Comparison of ENCODE assay signal across 12 mouse cellular contexts in the genomic region with DNA sequence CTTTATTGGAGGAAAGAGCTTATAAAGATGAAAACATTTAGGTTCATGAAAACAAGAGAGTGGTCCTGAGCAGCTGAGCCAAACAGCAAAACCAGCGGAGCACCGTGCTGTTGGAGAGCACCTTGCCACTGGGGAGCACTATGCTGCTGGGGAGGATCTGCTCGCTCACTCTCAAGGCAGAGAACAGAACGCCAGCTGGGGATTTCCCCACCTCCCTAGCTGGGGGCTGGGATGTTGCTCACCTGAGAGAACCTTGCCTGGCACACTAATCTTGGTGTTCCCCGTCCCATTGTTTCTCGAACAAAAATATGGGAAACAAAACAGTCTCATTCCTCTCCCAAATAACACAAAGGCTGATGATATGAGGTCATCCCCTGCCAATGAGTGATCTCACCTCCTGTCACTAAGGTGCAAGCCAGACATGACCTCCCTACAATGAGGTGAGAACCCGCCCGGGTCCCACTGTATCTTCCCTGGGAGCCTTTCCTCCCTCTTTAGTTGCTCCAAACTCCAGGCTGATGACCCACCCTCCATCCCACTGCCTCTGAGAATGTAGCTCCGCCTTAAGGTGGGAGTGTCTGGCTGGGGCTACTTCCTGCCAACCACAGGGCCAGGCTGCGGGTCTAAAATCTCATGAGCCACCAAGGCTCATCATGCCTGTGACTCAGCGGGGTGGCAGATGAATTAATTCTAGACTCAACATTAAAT.
DNase-seq lines count a peak whose midpoint lies in the region; ATAC-seq and TF ChIP-seq lines count a peak whose summit lies in the region.
"Had no signal": no experiment of that assay in that cellular context is flagged by ENCODE, and none has a peak within 500 bp of the region (broad histone marks: within the 10 kb centered on the region; RNA-seq: fewer than 3 reads in every experiment).

No protein-coding gene starts in this region.

- no peaks in the 10 kb centered on the region for H3K27me3 ChIP-seq in intestine, embryonic 15.5 days (replicated peaks)
- H3K27me3 ChIP-seq in hindbrain, embryonic 11.5 days (ENCODE audit: control insufficient read depth, insufficient read depth, low read length) = no peaks in the 10 kb centered on the region
- H3K27me3 ChIP-seq: embryonic facial prominence, embryonic 13.5 days had no signal

- no peak overlapping the region for H3K4me3 ChIP-seq in layer of hippocampus, adult 2 months
- H3K4me3 ChIP-seq in intestine, embryonic 15.5 days (replicated peaks) = no peak overlapping the region
- no peak overlapping the region for H3K4me3 ChIP-seq in hindbrain, embryonic 11.5 days (ENCODE audit: low read depth, low read length)
- H3K4me3 ChIP-seq: embryonic facial prominence, embryonic 13.5 days had no signal

- H3K4me2 ChIP-seq in intestine, embryonic 15.5 days (replicated peaks) = no peak overlapping the region
- H3K4me2 ChIP-seq in hindbrain, embryonic 11.5 days (replicated peaks; ENCODE audit: low read depth, low read length) = no peak overlapping the region
- H3K4me2 ChIP-seq: embryonic facial prominence, embryonic 13.5 days had no signal

- no peaks in the 10 kb centered on the region for H3K9me3 ChIP-seq in intestine, embryonic 15.5 days
- no peaks in the 10 kb centered on the region for H3K9me3 ChIP-seq in hindbrain, embryonic 11.5 days (ENCODE audit: control insufficient read depth, low read length)
- H3K9me3 ChIP-seq: embryonic facial prominence, embryonic 13.5 days had no signal

- ATAC-seq in inflammation-experienced regulatory T-cells, adult 6 months = peak; percentile 89
- no peak for ATAC-seq in intestine, embryonic 15.5 days
- no peak for ATAC-seq in hindbrain, embryonic 11.5 days (ENCODE audit: low FRiP score)
- ATAC-seq: midbrain, embryonic 16.5 days had no signal

- no peaks in the 10 kb centered on the region; the same call in 1 of the 2 replicates for H3K4me1 ChIP-seq in intestine, embryonic 15.5 days (replicated peaks)
- no peaks in the 10 kb centered on the region for H3K4me1 ChIP-seq in hindbrain, embryonic 11.5 days (replicated peaks; ENCODE audit: control insufficient read depth, insufficient read depth, low read length)
- H3K4me1 ChIP-seq: embryonic facial prominence, embryonic 13.5 days had no signal

- no peak overlapping the region for H3K27ac ChIP-seq in layer of hippocampus, adult 2 months
- H3K27ac ChIP-seq in intestine, embryonic 15.5 days = no peak overlapping the region
- no peak overlapping the region for H3K27ac ChIP-seq in hindbrain, embryonic 11.5 days (ENCODE audit: low read depth, low read length)
- H3K27ac ChIP-seq: embryonic facial prominence, embryonic 13.5 days; kidney, postnatal 0 days had no signal

- H3K36me3 ChIP-seq in intestine, embryonic 15.5 days = no peaks in the 10 kb centered on the region
- no peaks in the 10 kb centered on the region for H3K36me3 ChIP-seq in hindbrain, embryonic 11.5 days (ENCODE audit: control insufficient read depth, insufficient read depth, low read length)
- H3K36me3 ChIP-seq: embryonic facial prominence, embryonic 13.5 days had no signal

- peak; percentile 36 to 41 for DNase-seq in spleen, postnatal 36 days (ENCODE audit: low spot score in 2 of 2)
- no peak for DNase-seq in spleen, postnatal 10 days (ENCODE audit: low spot score in 2 of 2)
- peak; percentile 76 for DNase-seq in ZHBTc4 (ENCODE audit: low read depth, low spot score)
- DNase-seq in layer of hippocampus, adult 2 months (ENCODE audit: low spot score in 2 of 2) = no peak
- no peak for DNase-seq in urinary bladder, postnatal 14 days (ENCODE audit: low spot score)
- no peak for DNase-seq in hindbrain, embryonic 11.5 days (ENCODE audit: low spot score)
- DNase-seq: retina, postnatal 1 day had no signal

- TF ChIP-seq CTCF in layer of hippocampus, adult 2 months (conservative IDR thresholded peaks at IDR 0.05) = no peak

- no peak overlapping the region for H3K9ac ChIP-seq in intestine, embryonic 15.5 days
- H3K9ac ChIP-seq in hindbrain, embryonic 11.5 days (ENCODE audit: low read depth, low read length) = no peak overlapping the region
- H3K9ac ChIP-seq: embryonic facial prominence, embryonic 13.5 days had no signal

- WGBS in intestine, embryonic 15.5 days = 83% methylated on average over 11 of the region's 11 CpGs
- 80% methylated on average over 11 of the region's 11 CpGs for whole genome bisulfite sequencing in hindbrain, embryonic 11.5 days

Comparison
In these comparisons a context has a peak if more than half of its experiments do, and no peak if none do; other contexts are left out.
1. DNase-seq: peak in spleen, postnatal 36 days (2 of 2) and ZHBTc4 (single experiment); none in spleen, postnatal 10 days (0 of 2), layer of hippocampus, adult 2 months (0 of 2), urinary bladder, postnatal 14 days (single experiment) and hindbrain, embryonic 11.5 days (single experiment).